Mouse (Mus musculus) left cerebral cortex, adult 18-20 months (tissue): ENCODE data around the gene Ren1. TPM values are rescaled to one million over a fixed set of nuclear protein-coding genes. Genes with fewer than 3 reads are reported as not detected.
"Not testable (repeated sequence)": the region's sequence is repeated elsewhere in the genome, so short reads cannot be mapped to it uniquely, and the experiment has no call there.

Experiments used
- DNase-seq, 2 experiments: peaks; one replicate each; pipeline ENCODE4 v3.0.0; 2021 to 2022; ENCODE audit warnings: low spot score in 2 of 2, mixed read lengths in 1 of 2
- total RNA-seq, 2 experiments: library from RNA; stranded (reverse); gene quantifications; 2 replicates each; pipeline ENCODE4 v1.2.3; 2021

Gene Ren1
- total RNA-seq, 2 experiments from 2014 or later: not detected

GRCm38 (mm10) chr1:133340403-133340802 lies 9.9 kb upstream of the Ren1 start:
- not testable (repeated sequence) for DNase-seq

GRCm38 (mm10) chr1:133344357-133344756 lies 6.0 kb upstream of the Ren1 start:
- no peak for DNase-seq

GRCm38 (mm10) chr1:133346531-133346930 lies 3.8 kb upstream of the Ren1 start:
- DNase-seq: no peak

DNA sequence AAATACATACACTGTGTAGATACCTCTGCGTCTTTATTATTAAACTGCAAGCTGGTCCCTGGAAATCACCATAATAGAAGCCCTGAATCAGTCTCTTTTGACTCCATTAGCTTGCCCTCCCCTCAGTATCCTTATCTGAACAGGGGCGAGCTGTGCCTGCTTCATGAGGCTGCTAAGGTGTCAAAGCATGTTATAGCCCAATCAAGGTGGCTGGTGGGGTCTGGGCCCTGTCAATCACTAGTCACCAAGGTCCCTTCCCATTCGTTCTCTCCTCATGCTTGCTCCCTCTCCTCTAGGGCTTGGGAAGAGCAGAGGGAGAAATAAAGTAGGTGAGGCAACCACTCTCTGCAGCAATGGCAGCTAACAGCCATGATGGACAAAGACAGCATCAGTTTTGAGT lies 3.1 kb upstream of the Ren1 start:
- DNase-seq: no peak

- DNase-seq: no peak
Observed at GRCm38 (mm10) chr1:133347693-133348520, 2.4 kb upstream of the Ren1 start.

DNA sequence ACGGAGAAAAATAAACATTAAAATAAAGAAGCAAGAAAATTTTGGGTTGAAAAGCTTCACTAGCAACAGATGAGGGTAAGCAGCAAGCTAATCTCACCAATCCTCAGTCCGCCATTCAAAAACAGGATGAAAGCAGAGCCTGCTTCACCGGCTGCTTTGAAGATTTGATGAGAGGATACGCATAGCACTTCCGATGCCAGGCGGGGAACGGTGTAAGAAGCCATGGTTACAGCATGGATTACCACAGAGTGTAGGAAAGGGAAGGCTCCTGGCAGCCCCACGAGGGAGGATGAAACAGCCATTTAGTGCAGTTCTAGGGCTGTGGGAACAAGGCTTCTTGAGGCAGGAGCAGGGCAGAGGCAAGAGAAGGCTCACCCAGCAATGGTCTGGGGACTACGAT lies 1.5 kb downstream of the Ren1 start:
- no peak for DNase-seq

DNA sequence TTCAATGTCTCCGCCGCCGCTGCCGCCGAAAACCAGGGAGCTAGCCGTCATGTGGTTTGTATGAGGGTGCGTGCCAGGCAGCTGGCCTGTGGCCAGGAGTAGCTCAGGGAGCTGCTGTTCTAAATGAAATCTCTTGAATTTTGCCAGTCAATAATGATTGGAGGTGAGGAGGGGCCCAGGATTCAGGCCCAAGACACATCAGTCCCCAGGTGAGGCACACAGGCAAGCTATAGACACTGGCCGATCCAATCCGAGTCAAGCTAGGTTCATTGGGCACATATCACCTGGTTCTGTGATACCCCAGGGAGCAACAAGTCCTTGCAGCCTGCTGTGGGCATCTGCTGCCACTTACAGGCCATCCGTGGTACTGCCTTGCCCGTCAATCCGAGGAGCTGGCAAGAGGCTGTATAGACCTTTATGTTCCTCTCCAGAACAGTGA lies 3.1 kb downstream of the Ren1 start:
- peak; percentile 91 for DNase-seq

GRCm38 (mm10) chr1:133355469-133355868 lies 5.2 kb downstream of the Ren1 start:
- DNase-seq: no peak

DNA sequence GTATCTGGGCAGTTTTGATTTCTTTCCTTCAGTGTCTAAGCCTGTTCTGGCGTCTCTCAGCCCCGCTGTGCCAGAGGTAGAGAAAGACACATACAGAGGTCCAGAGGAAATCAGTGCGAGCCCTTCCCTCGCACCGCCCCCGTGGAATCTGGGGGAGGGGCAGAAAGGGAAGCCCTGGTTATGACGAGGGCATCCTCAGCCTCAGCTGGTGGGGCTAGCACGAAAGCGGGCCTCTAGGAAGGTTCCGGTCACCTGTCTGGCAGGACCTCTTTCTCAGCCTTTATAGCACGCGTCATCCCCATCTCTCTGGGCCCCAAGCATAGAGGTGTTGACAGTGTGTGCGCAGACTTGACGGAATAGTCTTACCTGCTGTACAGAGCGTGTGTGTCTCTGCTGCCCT lies 5.6 kb downstream of the Ren1 start:
- no peak for DNase-seq

DNA sequence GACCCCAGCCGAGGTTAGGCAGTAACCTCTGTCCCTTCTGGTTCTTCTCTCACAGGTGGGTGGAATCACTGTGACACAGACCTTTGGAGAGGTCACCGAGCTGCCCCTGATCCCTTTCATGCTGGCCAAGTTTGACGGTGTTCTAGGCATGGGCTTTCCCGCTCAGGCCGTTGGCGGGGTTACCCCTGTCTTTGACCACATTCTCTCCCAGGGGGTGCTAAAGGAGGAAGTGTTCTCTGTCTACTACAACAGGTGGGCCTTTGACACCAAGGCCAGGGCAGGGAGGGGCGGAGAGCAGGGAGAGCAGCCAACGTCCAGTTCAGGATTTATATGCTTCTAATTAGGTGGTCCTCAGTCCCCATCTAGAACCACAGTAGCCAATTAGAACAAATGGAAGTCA lies 6.0 kb downstream of the Ren1 start:
- no peak for DNase-seq

GRCm38 (mm10) chr1:133361006-133361405 lies 10.7 kb downstream of the Ren1 start:
- DNase-seq: no peak

DNA sequence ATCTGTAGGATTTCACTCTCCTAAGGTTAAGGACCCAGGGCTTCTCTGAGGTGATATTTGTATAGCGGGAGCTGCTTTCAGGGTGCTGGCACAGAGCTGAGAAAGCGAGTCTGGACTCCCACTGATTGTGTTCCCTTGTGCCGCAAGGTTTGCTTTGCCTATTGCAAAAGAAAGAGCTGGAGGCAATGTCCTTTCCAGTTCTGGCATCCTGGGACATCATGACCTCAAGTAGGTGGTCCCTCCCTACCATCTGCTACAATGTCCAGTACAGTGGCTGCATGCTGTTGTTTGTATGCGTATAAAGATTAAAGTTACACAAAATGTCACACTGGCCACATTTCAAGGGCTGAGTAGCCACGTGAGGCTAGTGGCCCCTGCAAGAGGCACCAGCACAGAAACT lies 11.8 kb downstream of the Ren1 start:
- DNase-seq: no peak

GRCm38 (mm10) chr1:133363276-133364021 lies 13.1 kb downstream of the Ren1 start, which contains the start of gene Etnk2:
TSS of gene Etnk2 (plus strand) at chr1:133363572.
- peak; percentile 70 to 75 for DNase-seq

DNA sequence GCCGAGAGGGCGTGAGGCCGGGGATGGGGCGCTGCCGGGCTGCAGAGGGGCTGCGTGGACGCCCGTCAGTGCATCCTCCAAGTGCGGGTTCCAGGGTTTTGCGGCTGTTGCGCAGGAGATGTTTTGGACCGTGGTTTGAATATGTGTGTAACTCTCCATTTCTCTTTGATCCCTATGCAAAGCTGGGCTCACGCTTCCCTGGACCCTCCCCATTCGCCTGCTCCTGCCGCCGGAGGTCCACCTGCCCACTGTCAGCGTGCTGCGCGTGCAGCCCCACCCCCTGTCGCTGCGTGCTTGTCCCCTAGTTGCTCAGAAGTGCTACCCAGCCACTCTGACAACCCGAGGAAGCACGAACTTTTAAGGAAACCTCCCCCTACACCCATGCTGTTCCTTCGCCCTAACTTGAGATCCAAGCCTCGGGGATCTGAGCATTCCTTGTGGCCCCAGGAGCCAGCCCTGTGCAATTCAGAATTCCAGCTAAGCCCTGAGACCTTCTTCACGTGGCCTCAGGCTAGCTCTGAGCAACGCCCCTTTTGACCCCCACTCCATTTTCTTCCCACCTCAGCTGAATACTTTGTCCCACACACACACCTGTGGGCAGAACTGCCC lies 13.8 kb downstream of the Ren1 start:
- peak in 1 of 2 experiments; percentile 43 for DNase-seq

DNA sequence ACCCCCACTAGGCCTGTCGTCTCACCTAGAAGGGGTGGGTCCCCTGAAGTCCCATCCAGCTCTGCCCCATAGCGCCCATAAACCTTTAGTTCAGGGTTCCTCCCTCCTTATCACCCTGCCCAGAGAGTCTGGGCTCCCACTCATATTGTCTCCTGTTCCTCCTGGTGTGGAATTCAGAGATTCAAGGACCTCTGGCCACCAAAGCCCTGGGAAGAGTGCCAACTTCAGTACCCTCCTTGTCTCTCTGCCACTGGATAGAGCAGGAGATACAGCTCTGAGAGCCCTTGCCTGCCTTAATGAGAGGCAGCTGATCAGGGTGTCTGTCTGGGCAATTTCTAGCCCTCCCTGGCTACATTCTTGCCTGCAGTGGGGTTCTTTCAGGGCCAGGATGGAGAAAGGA lies 14.6 kb downstream of the Ren1 start:
- DNase-seq: no peak

GRCm38 (mm10) chr1:133366951-133367605 lies 16.8 kb downstream of the Ren1 start:
- DNase-seq: no peak

DNA sequence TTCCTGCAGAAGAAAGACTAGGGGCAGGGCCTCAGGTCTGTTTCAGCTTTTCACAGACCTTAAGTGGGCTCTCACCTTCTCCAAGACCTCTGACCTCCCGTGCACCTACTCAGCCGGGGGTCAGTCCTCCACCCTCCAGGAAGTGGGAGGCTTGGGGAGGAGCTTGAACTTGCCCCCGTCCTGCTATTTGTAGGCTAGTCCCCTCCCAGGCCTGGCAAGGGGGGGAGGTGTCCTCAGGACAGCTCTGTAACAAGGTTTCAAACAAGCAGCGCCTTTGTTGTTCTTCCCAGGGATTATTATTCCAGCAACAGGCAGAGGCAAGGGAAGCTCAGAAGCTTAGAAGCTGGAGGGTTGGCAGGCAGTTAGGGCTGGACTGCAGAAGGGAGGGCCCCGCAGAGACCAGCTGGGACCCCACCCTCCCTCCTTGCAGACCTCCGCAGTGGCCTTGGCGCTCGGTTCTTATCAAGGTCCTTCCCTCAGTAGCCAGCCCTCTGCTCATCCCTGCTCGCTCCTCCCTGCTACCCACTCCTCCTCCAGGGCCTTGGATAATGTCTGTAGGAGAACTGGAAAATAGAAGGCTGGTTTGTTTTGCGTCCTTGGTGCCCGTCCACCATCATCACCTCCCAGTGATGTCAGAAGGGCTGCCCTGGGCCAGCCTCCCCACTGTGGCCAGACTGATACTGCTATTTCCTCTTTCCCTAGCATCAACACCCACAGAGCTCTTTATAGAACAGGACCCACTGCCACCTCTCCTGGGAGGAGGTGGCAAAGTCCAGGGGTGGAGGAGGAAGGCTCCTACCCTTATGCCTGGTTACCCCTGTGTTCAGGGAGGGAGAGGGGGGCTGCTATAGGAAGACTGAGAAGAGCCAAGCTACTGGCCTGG lies 17.5 kb downstream of the Ren1 start:
- no peak for DNase-seq

- DNase-seq: peak; percentile 70 to 84
Observed at GRCm38 (mm10) chr1:133368644-133369043, 18.3 kb downstream of the Ren1 start.

- no peak for DNase-seq
Observed at GRCm38 (mm10) chr1:133370352-133370751, 20.0 kb downstream of the Ren1 start.

DNA sequence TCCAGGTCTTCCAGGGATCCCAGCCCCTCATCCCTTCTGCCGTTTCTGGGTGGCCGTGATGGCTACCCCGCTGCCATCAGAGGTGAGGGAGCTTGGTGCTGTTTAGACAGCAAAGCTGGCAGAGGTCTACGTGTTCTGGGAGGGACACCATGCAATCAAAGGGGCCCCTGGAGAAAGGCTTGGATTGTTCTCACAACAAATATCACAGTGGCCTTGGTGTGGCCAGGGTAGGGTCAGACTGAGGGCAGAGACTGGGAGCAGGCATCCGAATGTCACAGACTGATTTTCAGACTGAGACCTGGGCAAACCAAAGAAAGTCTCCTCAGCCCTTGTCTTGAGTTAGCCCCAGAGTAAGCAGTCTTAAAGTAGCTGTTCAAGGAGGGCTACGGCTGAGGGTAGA lies 21.1 kb downstream of the Ren1 start:
- no peak for DNase-seq
